In the genomic region with DNA sequence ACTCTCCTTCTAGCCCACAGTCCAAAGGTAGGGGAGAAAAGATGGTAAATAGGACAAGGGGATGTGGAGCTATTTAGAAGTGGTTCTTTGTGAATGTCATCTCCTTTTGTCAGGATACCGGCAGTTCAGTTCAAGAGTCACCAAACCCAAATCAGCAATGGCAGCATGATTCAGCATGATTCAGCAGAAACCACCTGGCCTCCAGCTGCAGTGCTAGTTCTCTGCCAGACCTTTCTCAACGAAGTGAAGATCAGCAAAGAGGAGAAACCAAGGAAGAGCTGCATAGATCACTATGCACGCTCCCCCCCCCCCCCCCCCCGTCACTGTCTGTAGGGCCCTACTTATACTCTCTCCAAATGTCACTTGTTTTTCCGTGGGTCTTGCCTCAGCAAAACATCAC, we compare ENCODE assay signal across 12 mouse cellular contexts. TPM values are rescaled to one million over a fixed set of nuclear protein-coding genes. Genes with fewer than 3 reads are reported as not detected.
DNase-seq lines count a peak whose midpoint lies in the region; ATAC-seq and TF ChIP-seq lines count a peak whose summit lies in the region.
"Had no signal": no experiment of that assay in that cellular context is flagged by ENCODE, and none has a peak within 500 bp of the region (broad histone marks: within the 10 kb centered on the region; RNA-seq: fewer than 3 reads in every experiment).

No protein-coding gene starts in this region.

- no peak overlapping the region for H3K4me3 ChIP-seq in liver, embryonic 11.5 days (ENCODE audit: low read depth, low read length)
- no peak overlapping the region for H3K4me3 ChIP-seq in hindbrain, postnatal 0 days (ENCODE audit: low read length)

- H3K27me3 ChIP-seq in liver, embryonic 11.5 days (replicated peaks; ENCODE audit: control insufficient read depth, insufficient read depth, low read length): no peaks in the 10 kb centered on the region
- H3K27me3 ChIP-seq in hindbrain, postnatal 0 days (ENCODE audit: insufficient read depth, low read length): no peaks in the 10 kb centered on the region

- TF ChIP-seq CTCF in hindbrain, postnatal 0 days (IDR thresholded peaks at IDR 0.05; ENCODE audit: low read depth): no peak

- no peak overlapping the region for H3K9ac ChIP-seq in liver, embryonic 11.5 days (ENCODE audit: low read depth, low read length)
- H3K9ac ChIP-seq in hindbrain, postnatal 0 days (replicated peaks; ENCODE audit: low read length): no peak overlapping the region
- H3K9ac ChIP-seq: hindbrain, embryonic 14.5 days had no signal

- whole genome bisulfite sequencing in liver, embryonic 11.5 days: 45% methylated on average over 5 of the region's 5 CpGs
- 80% methylated on average over 5 of the region's 5 CpGs for WGBS in hindbrain, postnatal 0 days

- DNase-seq in 3134 (ENCODE audit: extremely low read depth, insufficient read length, low spot score) (peak; percentile 34), 3T3-L1 (ENCODE audit: low read depth, low spot score) (peak; percentile 70), ZHBTc4 (ENCODE audit: low read depth, low spot score) (peak; percentile 84)
- DNase-seq in liver, embryonic 11.5 days (ENCODE audit: low spot score): no peak
- DNase-seq in hindbrain, postnatal 0 days (ENCODE audit: low spot score): no peak
- DNase-seq in T-cell, adult 2 months (ENCODE audit: low spot score): no peak
- DNase-seq in layer of hippocampus, adult 9-11 months: no peak
- DNase-seq: cerebellum, postnatal 10 days; gastrocnemius, postnatal 36 days; thymus, adult 2 months had no signal

- no peak overlapping the region for H3K4me2 ChIP-seq in liver, embryonic 11.5 days
- no peak overlapping the region for H3K4me2 ChIP-seq in hindbrain, postnatal 0 days (ENCODE audit: low read depth, low read length)
- H3K4me2 ChIP-seq: hindbrain, embryonic 14.5 days had no signal

- H3K36me3 ChIP-seq in liver, embryonic 11.5 days (ENCODE audit: control insufficient read depth, insufficient read depth, low read length): no peaks in the 10 kb centered on the region
- no peaks in the 10 kb centered on the region for H3K36me3 ChIP-seq in hindbrain, postnatal 0 days (ENCODE audit: insufficient read depth, low read length)

- no peaks in the 10 kb centered on the region for H3K4me1 ChIP-seq in liver, embryonic 11.5 days (replicated peaks; ENCODE audit: control insufficient read depth, insufficient read depth, low read length)
- H3K4me1 ChIP-seq in hindbrain, postnatal 0 days (ENCODE audit: insufficient read depth, low read length): no peaks in the 10 kb centered on the region

- H3K27ac ChIP-seq in liver, embryonic 11.5 days (ENCODE audit: low read depth, low read length): no peak overlapping the region; the same call in 1 of the 2 replicates
- H3K27ac ChIP-seq in hindbrain, postnatal 0 days: no peak overlapping the region
- H3K27ac ChIP-seq: hindbrain, embryonic 14.5 days had no signal

- ATAC-seq in liver, embryonic 11.5 days (replicated peaks; ENCODE audit: low FRiP score): peak; percentile 77
- ATAC-seq in hindbrain, postnatal 0 days: no peak

- H3K9me3 ChIP-seq in liver, embryonic 11.5 days (ENCODE audit: control insufficient read depth, low read length): no peaks in the 10 kb centered on the region
- H3K9me3 ChIP-seq in hindbrain, postnatal 0 days (ENCODE audit: low read length): no peaks in the 10 kb centered on the region

RNA-seq across cellular contexts. Expression of gene Six4, which starts 24.3 kb away (rescaled TPM):
- polyA plus RNA-seq in liver, embryonic 11.5 days (2014; fragmentation: Nextera tagmentation; extraction: Ambion mirVana): 1.4 and 1.6 TPM in 2 replicates
- total RNA-seq in hindbrain, postnatal 0 days (2014; rRNA removed): 1.6 and 1.8 TPM in 2 replicates
- polyA plus RNA-seq in hindbrain, postnatal 0 days (2015; fragmentation: Nextera tagmentation; extraction: Ambion mirVana): 0.15 and 0.26 TPM in 2 replicates

RNA-seq across cellular contexts. Expression of gene Mnat1, which starts 34.6 kb away (rescaled TPM):
- 30.5 and 31.4 TPM in 2 replicates for polyA plus RNA-seq in liver, embryonic 11.5 days (2014; fragmentation: Nextera tagmentation; extraction: Ambion mirVana)
- total RNA-seq in hindbrain, postnatal 0 days (2014; rRNA removed): 14.6 and 17.4 TPM in 2 replicates
- polyA plus RNA-seq in hindbrain, postnatal 0 days (2015; fragmentation: Nextera tagmentation; extraction: Ambion mirVana): 17.6 and 18.2 TPM in 2 replicates

RNA-seq across cellular contexts. Expression of gene Six1, which starts 35.2 kb away (rescaled TPM):
- polyA plus RNA-seq in liver, embryonic 11.5 days (2014; fragmentation: Nextera tagmentation; extraction: Ambion mirVana): 2.0 and 2.2 TPM in 2 replicates
- total RNA-seq in hindbrain, postnatal 0 days (2014; rRNA removed): 0.22 and 0.47 TPM in 2 replicates
- 0.54 and 0.68 TPM in 2 replicates for polyA plus RNA-seq in hindbrain, postnatal 0 days (2015; fragmentation: Nextera tagmentation; extraction: Ambion mirVana)
- polyA plus RNA-seq: spleen, adult 2 months had no signal

Comparison
In these comparisons a context has a peak if more than half of its experiments do, and no peak if none do; other contexts are left out.
1. DNase-seq: peak in 3134 (single experiment), 3T3-L1 (single experiment) and ZHBTc4 (single experiment); none in liver, embryonic 11.5 days (single experiment), hindbrain, postnatal 0 days (single experiment), T-cell, adult 2 months (single experiment) and layer of hippocampus, adult 9-11 months (single experiment).